Mouse (Mus musculus) adrenal gland, postnatal 25 days (tissue): ENCODE results near the gene Cs. TPM values are rescaled to one million over a fixed set of nuclear protein-coding genes. Genes with fewer than 3 reads are reported as not detected.

Experiments used
- DNase-seq: peaks from one replicate; pipeline ENCODE4 v3.0.0; 2021; ENCODE audit warnings: mixed read lengths
- total RNA-seq: library from RNA; stranded (reverse); gene quantifications from 2 replicates; pipeline ENCODE4 v1.2.3, GENCODE M21; 2021

The Cs gene
- total RNA-seq, 1 experiment from 2014 or later: 287 TPM

DNA sequence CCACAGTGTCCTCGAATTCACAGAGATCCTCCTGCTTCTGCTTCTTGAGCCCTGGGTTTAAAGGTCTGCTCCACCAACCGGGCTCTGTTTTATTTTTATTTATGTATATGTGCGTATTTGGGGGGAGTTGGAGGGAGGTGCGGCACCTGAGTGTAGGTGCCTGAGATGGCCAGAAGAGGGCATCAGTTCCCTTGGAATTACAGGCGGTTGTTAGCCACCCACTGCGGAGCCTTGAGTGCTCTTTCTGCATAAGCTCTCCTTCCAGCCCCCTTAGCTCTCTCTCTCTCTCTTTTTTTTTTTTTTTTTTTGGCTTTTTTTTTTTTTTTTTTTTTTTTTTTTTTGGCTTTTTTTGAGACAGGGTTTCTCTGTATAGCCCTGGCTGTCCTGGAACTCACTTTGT, 36.9 kb downstream of the Cs start:
- DNase-seq: no peak

DNA sequence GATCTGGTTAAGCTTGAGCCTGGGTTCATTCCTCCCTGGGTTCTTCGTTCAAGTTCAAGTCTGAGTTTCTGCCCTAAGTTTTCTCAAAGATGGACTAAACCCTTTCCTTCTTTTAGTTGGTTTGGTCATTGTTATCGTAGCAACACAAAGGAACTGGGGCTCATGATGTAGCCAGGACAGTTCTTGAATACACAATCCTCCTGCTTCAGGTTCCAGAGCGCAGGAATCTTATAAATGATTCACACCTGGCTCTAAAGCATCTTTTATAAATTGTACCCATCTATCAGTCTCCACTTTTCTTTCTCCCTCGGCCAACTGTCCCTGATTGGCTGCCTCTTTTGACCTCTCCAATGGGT, 38.5 kb downstream of the Cs start:
- no peak for DNase-seq

DNA sequence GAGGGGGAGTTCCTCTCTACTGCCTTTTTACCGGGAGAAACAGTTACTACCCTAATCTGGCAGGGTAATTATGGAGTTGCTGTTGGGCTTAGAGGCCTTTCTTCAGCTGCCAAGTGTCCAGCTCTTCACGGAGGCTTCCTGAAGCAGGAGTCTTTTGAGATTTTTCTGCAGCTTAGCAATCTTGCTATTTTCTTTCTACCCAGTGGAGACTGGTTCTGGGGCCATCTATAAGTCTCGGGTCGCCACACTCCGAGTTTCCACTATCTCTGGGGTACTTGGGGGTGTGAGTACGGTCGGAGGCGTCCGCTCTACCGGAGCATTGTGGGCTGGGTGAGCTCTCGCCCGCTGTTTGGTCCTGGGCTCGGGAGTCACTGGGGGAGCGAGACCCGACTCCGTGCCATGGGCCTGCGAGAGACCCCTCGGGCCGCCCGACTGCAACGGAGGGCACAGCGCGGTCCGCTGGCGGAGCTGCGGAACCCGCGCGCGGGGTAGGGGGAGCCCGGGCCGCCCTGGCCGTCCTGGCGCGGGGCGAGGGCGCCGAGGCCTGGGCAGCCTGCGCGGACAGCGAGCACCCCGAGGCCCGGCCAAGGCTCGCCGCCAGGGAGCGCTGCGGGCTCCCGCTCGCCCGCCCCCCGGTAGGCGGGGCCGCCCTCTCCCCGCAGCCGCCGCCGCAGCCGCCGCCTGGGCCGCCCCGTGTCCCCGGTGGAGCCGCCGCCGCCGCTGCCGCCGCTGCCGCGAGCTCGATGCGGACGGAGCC, 39.1 kb downstream of the Cs start, which contains the start of gene Ankrd52:
Gene Ankrd52, plus strand, starts transcription at position 661 of the 757 bp plus-strand sequence.
- peak; percentile 92 for DNase-seq

DNA sequence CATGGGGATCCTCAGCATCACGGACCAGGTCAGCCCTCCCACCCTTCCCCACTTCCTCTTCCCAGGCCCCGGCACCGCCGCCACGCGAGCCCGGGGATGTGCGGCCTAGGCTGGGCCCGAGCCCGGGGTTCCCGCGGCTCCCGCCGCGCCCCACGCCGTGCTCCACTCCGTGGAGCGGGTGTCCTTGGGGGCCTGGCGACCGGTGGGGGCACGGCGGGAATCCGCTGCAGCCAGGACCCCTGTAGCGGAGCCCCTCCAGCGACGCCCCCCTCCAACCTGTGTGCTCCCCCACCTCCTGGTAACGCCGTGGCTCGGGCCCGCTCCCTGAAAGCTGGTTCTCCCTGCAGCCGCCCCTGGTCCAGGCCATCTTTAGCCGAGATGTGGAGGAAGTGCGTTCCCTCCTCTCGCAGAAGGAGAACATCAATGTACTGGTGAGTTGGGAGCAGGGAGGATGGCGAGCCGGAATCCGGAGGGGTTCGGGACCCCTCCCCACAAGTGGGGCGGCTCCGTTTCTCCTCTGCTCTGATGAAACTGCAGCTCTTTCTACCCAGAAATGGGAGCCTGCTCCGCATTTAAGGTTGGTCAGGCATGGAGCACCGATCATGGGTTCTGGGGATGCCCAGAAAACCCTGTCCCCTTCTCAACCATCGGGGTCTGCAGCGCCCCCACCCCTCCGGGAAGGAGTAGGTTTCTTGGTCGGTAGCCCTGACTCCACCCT, 39.8 kb downstream of the Cs start:
- peak; percentile 57 for DNase-seq

DNA sequence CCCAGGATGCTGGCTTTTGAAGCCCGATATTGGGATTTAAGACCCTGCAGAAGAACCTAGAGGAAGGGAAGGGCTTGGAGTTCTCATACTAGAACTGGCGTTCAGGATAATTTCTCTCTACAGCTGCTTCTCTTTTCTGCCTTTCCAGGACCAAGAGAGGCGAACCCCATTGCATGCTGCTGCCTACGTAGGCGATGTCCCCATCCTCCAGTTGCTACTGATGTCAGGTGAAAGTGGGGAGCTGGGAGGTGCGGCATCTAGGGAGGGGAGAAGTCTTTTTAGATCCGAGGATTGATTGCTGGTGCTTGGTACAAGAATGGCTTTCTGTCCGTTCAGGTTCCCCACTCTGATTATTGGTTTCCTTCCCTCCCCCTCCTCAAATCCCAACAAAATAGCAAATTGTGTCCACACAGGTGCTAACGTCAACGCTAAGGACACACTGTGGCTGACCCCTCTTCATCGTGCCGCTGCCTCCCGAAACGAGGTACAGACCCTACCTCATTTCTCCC, 40.5 kb downstream of the Cs start:
- no peak for DNase-seq

DNA sequence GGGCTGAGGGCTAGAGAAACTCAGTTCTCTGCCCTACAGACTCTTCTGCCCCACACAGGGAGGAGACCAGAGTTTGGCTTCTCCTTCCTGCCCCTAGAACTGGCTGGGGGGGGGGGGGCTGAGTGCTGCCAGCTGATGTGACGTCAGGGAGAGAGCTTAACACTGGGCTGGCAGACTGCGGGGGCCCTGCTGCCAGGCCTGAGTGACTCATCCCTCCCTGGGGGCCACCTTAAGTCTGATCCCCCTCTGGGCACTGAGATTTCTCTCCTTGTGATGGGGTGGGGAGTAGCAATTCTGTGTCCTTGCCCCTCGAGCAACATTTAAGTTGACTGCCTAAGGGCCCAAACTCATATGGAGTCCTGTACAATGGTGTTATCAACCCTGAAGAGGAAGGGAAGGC, 40.9 kb downstream of the Cs start:
- no peak for DNase-seq

DNA sequence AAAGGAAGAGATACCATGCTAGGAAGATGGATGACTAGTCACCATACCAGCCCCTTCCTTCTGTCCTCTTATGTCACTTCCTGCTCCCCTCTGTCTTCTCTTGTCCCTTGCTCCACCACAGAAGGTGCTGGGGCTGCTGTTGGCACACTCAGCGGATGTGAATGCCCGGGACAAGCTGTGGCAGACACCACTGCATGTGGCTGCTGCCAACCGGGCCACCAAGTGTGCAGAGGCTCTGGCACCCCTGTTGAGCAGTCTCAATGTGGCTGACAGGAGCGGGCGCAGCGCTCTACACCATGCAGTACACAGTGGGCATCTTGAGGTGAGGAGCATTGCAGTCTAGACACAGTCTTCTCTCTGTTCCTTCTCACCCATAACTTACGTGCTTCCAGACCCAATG, 41.7 kb downstream of the Cs start:
- no peak for DNase-seq

DNA sequence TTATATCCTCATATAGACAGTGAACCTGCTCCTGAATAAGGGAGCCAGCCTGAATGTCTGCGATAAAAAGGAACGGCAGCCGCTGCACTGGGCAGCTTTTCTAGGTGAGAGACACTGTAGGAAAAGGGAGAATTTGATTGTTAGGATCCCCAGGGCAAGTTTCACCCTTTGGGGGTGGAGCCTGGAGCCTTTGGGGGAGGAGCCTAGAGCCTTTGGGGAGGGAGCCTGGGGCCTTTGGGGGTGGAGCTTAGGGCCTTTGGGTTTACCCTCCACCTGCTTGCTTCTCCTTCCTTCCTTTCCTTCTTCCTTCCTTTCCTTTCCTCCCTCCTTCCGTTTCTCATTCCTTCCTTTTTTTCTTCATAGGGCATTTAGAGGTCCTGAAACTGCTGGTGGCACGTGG, 43.0 kb downstream of the Cs start:
- DNase-seq: no peak

DNA sequence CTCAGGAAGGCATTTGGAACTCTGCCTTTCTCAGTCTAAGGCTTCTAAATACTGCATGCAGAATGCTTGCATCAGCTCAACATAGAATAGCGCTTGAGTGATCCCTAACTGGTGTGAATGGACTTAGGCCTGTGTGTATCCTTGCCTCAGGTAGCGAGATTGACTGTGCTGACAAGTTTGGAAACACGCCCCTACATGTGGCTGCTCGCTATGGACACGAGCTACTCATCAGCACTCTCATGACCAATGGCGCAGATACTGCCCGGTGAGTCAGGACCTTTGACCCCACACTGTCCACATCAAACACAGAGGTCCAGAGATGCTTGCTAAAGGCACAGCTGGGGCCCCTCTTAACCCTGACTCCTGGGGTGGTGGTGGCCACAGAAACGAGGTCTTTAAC, 44.9 kb downstream of the Cs start:
- no peak for DNase-seq

DNA sequence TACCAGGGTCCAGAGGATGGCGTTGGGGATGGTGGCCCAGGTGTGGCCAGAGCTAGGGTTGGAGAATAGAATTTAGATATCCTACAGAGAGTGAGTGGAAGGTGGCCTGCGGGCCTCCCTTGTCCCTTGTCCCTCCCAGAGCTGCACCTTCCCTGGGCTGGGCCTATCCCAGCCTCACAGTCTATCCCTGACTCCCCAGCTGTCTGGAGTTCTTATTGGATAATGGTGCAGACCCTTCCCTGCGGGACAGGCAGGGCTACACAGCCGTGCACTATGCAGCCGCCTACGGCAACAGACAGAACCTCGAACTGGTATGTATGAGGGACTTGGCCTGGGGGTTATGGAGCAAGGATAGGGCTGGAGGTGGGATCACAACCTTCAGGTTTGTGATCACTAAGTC, 48.4 kb downstream of the Cs start:
- DNase-seq: no peak

DNA sequence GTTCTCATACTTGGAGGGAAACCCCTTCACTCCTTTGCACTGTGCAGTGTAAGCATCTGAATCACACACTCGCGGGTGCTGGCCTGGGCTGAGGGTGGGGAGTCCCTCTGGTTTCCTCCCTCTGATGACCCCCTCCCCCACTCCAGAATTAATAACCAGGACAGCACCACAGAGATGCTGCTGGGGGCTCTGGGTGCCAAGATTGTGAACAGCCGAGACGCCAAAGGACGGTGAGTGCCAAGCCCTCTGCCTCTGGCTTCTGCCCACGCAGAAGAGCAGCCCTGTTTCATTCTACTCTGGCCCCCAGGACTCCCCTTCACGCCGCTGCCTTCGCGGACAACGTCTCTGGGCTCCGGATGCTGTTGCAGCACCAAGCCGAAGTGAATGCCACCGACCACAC, 51.4 kb downstream of the Cs start:
- DNase-seq: no peak

DNA sequence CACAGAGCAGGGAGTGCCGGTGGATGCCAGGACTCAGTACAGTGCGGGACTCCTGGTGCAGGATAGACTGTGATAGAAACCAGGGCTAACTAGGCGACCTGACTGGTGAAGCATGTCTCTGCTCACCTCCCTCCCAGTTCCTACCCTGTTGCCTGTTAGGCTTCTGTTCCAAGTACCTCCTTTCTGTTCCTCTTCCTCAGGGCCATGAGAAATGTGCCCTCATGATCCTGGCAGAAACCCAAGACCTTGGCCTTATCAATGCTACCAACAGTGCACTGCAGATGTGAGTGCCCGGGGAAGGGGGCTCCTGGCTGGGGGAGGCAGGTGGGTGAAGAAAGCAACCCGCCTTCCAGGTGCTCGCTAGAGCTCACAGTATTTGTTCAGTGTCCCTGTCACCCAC, 52.0 kb downstream of the Cs start:
- DNase-seq: peak; percentile 62

DNA sequence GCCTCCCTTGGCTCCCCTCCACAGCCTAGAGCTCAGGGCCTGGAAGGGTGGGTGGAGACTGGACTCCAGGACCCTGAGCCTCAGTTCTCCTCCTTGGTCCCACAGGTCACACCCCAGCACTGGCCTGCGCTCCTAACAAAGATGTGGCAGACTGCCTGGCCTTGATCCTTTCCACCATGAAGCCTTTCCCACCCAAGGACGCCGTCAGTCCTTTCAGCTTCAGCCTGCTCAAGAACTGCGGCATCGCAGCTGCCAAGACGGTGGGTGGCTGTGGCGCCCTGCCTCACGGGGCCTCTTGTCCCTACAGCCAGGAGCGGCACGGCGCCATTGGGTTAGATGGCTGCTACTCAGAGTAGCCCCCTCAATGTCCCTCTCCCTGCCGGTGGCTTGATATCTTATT, 52.8 kb downstream of the Cs start:
- DNase-seq: peak; percentile 48

DNA sequence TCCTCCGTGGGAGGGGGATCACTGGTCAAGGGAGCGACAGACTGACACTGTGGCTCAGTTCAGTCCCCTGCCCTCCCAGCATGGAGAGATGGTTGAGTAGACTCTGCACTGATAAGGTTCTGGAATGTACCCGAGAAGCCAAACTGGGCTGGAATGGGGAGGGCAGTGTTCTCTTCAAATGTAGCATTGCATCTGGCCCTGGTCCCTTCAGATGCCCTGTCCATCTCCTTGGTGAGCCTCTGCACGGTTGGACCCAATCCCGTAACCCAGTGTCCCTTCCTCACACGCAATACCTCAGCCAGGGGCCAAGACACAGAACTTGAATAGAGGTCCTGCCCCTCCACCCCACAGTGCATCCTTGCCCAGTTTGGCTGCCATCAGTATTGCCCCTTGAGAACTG, 54.3 kb downstream of the Cs start:
- no peak for DNase-seq

DNA sequence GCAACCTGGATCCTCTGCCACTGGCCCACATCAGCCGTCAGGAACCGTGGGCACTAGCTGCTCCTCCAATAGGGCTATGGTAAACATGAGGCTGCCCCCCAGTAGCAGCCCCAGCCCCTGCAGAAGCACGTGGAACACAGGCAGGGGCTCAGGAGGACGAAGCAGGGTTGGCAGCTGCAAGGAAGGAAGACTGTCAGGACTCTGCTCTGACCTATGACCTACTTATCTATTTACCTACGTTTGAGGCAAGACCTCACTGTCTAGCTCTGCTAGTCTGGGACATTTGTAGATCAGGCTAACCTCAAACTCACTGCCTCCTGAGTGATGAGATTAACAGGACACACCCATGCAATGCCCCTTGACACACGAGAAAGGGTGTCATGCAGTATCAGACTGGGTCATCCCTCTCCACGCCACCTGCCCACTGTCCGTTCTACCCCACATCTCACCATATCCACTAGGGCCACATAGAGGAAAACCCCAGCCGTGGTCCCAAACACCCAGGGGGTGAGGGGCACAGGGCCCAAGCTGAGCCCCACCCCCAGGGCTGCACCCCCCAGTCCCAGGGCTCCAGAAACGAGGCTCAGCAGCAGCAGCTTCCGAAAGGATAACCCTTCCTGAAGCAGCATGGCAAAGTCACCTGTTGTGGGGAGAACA, 58.6 kb downstream of the Cs start:
- DNase-seq: no peak

DNA sequence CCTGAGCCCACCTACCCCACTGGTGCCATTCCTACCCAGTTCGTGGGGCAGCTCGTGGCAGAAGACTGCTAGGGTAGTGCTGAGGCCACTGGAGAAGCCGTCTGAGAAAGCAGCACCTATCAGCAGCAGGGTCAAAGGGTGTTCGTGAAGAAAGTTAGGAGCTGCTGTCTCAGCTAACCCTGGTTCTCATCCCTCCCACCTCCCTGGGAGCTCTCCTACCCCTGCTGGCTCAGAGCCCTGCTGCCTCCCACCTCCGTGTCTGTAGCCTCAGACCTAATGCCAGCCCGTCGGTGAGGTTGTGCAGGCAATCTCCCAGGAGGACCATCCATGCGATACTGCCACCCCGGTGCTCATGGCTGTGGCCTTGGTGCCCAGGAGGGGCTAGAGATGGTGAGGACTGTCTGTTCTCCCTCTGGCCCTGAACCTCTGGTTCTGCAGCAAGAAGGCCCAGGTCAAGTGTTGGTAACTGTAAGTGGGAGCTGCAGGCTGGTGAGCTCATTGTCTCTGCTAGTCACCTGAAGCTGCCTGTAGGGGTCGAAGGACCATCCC, 59.3 kb downstream of the Cs start:
- DNase-seq: no peak

DNA sequence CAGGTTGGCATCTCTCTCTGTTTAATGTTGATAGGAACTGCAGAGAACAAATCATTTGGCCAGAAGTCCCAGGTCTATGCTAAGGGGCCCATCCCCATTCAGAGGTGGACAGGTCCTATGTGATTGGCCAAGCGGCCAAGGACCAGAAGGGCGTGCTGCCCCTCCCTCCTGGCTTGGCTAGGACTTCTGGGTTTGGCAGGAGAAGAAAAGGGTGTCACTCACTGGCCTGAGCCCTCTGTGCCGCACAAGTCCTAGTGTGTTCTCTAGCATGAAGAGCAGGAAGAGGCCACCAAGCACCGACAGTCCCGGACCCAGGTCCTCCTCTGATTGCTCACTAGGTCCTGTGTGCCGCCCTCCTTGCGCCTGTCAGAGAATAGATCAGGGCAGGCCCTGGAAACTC, 59.9 kb downstream of the Cs start:
- DNase-seq: no peak

DNA sequence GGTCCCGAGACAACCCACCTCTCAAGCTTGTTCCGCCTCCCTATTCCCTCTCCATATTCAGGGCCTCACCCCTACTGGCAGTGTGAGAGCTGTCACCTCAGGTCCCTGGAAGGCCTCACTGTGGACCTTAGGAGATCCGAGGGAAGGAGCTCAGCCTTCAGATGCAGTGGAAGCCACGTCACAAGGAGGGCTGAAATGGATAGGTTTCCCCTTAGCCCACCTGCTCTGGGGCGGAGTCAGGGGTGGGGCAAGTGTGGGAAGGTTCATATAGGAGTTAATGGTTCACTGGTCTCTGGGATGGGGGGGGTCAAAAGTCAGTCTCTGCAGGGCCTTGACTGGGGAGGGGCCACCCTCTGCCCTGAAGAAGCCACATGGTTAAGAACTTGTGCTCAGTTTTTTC, 62.8 kb downstream of the Cs start:
- DNase-seq: no peak

DNA sequence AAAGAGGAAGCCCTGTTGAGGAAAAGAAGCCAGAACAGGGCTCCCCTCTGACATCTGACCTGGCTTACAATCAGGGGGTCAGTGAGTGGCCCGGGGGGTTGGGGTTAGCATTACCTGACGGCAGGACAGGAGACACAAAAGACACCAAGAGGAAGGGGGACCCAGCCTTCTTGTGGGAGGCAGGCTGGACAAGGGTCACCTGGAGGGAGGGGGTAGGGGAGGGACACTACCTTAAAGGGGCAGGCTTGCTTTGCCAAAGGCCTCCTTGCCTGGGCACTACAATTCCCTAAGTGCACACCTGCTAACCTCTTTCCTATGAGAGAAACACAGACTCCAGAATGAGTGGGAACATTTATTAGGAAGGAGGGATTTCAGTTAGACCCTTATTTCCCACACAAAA, 63.5 kb downstream of the Cs start, which contains the start of gene Slc39a5:
Gene Slc39a5, minus strand, starts transcription at position 174 of the 400 bp plus-strand sequence.
- DNase-seq: no peak

DNA sequence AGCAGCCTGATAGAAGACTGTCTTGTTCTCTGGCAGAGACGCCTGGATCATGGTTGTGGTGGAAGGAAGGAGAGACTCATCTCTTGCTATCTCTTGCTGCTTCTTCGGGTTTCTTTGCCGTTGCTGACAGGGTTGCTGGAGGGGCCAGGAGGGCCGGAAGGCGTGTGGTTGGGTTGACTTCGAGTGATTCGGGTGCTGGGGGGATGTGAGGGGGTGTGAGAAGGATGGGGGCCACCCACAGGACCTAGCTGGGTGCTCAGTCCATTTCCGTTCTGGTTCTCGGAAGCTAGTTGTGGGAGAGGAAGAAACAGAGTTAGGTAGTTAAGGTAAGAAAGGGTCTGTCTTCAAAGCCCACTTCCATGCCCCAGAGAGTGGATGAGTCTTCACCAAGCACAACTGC, 64.1 kb downstream of the Cs start:
- no peak for DNase-seq

DNA sequence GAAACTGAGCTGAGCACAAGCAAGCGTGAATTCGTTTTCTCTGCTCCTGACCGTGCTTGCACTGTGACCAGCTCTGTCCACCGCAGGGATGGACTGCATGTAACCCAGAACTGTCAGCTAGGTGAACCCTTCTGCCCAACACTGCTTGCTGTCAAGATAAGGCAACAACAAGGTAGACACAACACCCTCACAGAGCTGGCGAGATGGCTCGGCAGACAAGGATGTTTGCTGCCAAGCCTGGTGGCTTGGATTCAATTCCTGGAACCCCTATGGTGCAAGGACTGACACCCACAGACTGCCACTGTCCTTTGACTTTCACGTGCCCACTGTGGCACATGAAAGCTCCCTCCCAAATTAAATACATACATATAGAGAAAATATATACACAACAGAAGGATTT, 66.4 kb downstream of the Cs start:
- no peak for DNase-seq

DNA sequence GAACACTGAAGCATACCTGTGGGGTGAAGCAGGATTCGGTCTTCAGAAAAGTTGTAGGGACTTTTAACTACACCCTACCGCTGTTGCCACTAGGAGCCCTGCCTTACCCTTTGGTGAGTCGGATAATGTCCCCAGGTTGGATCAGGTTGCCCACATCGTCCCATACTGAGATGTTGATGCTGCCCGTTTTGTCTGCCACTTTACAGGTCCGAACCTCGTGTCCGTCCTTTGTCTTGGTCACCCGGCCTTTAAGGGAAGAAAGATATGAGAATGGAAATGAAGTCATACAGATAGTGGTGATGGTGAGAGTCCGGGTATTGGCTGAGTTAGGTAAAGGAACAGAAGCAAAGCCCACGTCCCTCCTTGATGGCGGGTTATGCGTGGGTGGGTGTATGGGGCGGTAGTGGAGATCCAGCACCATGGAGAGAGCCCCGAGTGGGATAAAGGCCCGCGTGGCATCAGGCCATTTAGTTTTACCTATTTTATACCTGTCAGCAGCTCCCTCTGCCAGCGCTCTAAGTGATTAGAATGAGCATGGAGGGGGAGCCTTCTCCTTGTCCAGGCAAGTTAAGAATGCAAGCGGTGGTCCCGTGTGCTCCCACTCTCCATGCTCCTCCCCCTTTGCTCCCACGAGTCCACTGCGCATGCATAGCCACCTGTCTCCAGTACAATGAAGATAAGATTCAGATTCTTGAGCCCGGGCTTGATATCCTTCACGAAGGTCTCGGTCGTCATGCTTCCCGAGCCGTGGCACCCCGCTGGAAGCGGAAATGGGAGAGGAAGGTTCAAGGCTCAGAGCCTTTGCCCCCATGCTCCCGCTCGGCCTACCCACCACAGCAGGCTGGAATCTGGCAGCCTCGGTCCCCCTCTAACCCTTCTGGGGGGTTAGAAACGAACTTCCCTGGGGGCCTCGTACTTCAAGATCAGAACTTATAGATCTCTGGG, 71.3 kb downstream of the Cs start:
- DNase-seq: no peak
